Mouse (Mus musculus): ENCODE data around the gene Zdhhc5. TPM values are rescaled to one million over a fixed set of nuclear protein-coding genes. Genes with fewer than 3 reads are reported as not detected.

Zdhhc5 gene
- polyA plus RNA-seq, 1 experiment from 2014 or later = 29.7 TPM

DNA sequence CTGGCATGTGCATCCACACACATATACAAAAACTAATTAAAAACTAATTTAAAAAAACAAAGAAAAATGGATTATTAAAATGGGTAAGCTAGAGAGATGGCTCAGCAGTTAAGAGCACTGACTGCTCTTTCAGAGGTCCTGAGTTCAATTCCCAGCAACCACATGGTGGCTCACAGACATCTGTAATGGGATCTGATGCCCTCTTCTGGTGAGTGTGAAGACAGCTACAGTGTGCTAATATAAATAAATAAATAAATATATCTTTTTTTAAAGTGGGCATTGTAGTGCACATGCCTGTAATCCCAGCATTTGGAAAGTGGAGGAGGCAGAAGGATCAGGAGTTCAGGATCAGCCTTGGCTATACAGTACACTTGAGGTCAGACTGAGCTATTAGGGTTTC lies 61.6 kb downstream of the Zdhhc5 start:
- H3K9me3 ChIP-seq (ENCODE audit: control insufficient read depth, low read length) = no peaks in the 10 kb centered on the region
- H3K36me3 ChIP-seq (ENCODE audit: control insufficient read depth, insufficient read depth, low read length) = no peaks in the 10 kb centered on the region
- H3K4me3 ChIP-seq (ENCODE audit: low read depth, low read length) = no peak overlapping the region
- H3K4me1 ChIP-seq (replicated peaks; ENCODE audit: control insufficient read depth, insufficient read depth) = no peaks in the 10 kb centered on the region
- ATAC-seq (ENCODE audit: low FRiP score, low TSS enrichment) = no peak
- no peaks in the 10 kb centered on the region for H3K27me3 ChIP-seq (ENCODE audit: control insufficient read depth, insufficient read depth, low read length)
- no peak overlapping the region for H3K9ac ChIP-seq (ENCODE audit: low read length)
- TF ChIP-seq EP300 (optimal IDR thresholded peaks at IDR 0.05) = no peak
- peak; percentile 60 for TF ChIP-seq CTCF (IDR thresholded peaks at IDR 0.05; ENCODE audit: low read depth)
- DNase-seq (ENCODE audit: low spot score) = no peak
- no peak overlapping the region for H3K4me2 ChIP-seq (replicated peaks; ENCODE audit: low read depth)
- H3K27ac ChIP-seq (replicated peaks) = no peak overlapping the region

DNA sequence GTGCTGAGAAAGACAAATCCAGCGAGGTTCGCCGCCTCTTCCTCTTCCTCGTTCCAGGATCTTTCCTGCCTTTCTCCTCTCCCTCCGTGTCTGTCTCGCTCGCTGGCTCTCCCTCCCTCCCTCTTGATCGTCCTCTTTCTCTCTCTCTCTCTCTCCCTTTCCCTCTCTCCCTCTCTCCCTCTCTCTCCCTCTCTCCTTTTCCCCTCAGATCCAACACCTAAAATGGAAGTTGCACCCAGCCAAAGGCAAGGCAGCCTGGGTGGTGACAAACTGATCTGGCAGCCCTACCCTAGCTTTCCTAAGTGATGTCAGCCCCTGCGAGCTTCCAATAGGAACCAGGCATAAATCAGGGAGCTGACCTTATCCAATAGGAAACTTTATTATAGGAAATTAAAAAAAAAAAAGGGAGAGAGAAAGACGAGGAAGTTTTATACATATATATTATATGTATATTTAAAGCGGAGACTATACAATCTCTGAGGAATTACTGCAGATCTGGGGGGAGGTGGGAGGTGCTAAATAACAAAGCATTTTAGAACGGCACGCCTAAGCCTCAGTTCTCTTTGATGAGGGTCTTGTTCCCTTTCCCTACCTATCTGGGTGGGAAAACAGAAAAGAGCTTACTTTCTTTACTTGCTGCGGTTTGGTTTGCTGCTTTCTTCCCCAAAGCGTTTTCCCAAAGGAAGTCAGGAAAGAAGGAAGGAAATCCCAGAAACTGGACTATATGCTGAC lies 64.3 kb downstream of the Zdhhc5 start, which contains the start of gene Ctnnd1:
Gene Ctnnd1, minus strand, starts transcription at position 302 of the 732 bp plus-strand sequence.
- Histone ChIP-seq H3K9ac (ENCODE audit: low read length) (peak within 1 kb of the TSS; percentile 86), H3K27me3 (ENCODE audit: control insufficient read depth, insufficient read depth, low read length) (no peaks in the 10 kb centered on the region), H3K4me2 (replicated peaks; ENCODE audit: low read depth) (peak within 1 kb of the TSS; percentile 49), H3K36me3 (ENCODE audit: control insufficient read depth, insufficient read depth, low read length) (no peaks in the 10 kb centered on the region), H3K4me3 (ENCODE audit: low read depth, low read length) (peak within 1 kb of the TSS; percentile 71), H3K9me3 (ENCODE audit: control insufficient read depth, low read length) (no peaks in the 10 kb centered on the region), H3K4me1 (replicated peaks; ENCODE audit: control insufficient read depth, insufficient read depth) (no peaks in the 10 kb centered on the region), H3K27ac (replicated peaks) (peak within 1 kb of the TSS; percentile 98)
- TF ChIP-seq CTCF (IDR thresholded peaks at IDR 0.05; ENCODE audit: low read depth) (no peak), EP300 (optimal IDR thresholded peaks at IDR 0.05) (no peak)
- under 1% methylated on average over 15 of the region's 15 CpGs for WGBS
- DNase-seq (ENCODE audit: low spot score) = peak; percentile 86
- peak; percentile 99 for ATAC-seq (ENCODE audit: low FRiP score, low TSS enrichment)

DNA sequence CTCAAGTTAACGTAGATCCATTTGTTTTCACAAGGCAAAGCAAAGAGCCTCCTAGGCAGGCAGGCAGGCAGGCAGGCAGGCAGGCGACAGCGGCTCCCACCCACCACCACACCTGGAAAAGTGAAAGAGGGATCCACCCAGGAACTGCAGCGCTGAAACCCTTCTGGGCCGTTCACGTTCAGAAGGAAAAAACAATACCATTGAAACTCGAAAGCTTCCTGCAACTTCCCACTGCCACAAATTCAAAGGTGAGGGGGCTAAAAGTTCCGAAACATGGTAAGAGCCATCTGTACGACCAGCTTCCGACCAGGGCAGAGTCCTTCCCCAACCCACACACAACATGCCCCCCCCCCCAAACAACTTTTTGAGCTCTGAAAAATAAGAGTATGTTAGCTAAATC lies 65.3 kb downstream of the Zdhhc5 start:
- Histone ChIP-seq H3K4me3 (ENCODE audit: low read depth, low read length) (peak overlapping the region; percentile 71), H3K9ac (ENCODE audit: low read length) (peak overlapping the region; percentile 86), H3K27me3 (ENCODE audit: control insufficient read depth, insufficient read depth, low read length) (no peaks in the 10 kb centered on the region), H3K9me3 (ENCODE audit: control insufficient read depth, low read length) (no peaks in the 10 kb centered on the region), H3K4me2 (replicated peaks; ENCODE audit: low read depth) (peak overlapping the region; percentile 49), H3K27ac (replicated peaks) (peak overlapping the region; percentile 98), H3K4me1 (replicated peaks; ENCODE audit: control insufficient read depth, insufficient read depth) (no peaks in the 10 kb centered on the region), H3K36me3 (ENCODE audit: control insufficient read depth, insufficient read depth, low read length) (no peaks in the 10 kb centered on the region)
- peak; percentile 61; the same call in 1 of the 2 replicates for ATAC-seq (ENCODE audit: low FRiP score, low TSS enrichment)
- TF ChIP-seq CTCF (IDR thresholded peaks at IDR 0.05; ENCODE audit: low read depth) (no peak), EP300 (optimal IDR thresholded peaks at IDR 0.05) (no peak)
- DNase-seq (ENCODE audit: low spot score) = peak; percentile 73
- WGBS = 0% methylated on average over 10 of the region's 10 CpGs

DNA sequence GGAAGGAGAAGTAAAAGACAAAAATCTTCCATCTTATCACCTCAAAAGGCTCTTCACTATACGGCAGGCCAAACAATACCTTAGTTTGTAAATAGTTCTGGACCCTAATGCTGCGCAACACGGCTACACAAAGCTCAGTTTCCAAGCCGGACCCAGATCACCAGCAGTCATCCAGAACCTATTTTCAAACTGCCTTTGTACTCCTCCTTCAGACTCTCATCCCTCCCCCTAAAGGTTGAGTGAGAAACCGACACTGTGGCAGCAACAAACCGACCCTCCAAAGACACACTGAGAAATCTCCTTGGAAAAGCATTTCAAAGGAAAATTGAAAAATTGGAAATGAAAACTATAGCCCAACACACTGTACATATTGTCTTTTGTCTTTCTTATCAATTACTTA lies 66.6 kb downstream of the Zdhhc5 start:
- ATAC-seq (ENCODE audit: low FRiP score, low TSS enrichment) = no peak
- no peak for TF ChIP-seq EP300 (optimal IDR thresholded peaks at IDR 0.05)
- TF ChIP-seq CTCF (IDR thresholded peaks at IDR 0.05; ENCODE audit: low read depth) = peak; percentile 50
- H3K36me3 ChIP-seq (ENCODE audit: control insufficient read depth, insufficient read depth, low read length) = no peaks in the 10 kb centered on the region
- H3K9me3 ChIP-seq (ENCODE audit: control insufficient read depth, low read length) = no peaks in the 10 kb centered on the region
- H3K27ac ChIP-seq (replicated peaks) = no peak overlapping the region
- H3K9ac ChIP-seq (ENCODE audit: low read length) = peak overlapping the region; percentile 53
- H3K27me3 ChIP-seq (ENCODE audit: control insufficient read depth, insufficient read depth, low read length) = no peaks in the 10 kb centered on the region
- H3K4me3 ChIP-seq (ENCODE audit: low read depth, low read length) = peak overlapping the region; percentile 71
- no peak for DNase-seq (ENCODE audit: low spot score)
- H3K4me1 ChIP-seq (replicated peaks; ENCODE audit: control insufficient read depth, insufficient read depth) = no peaks in the 10 kb centered on the region
- 15% methylated on average over 6 of the region's 6 CpGs for WGBS
- peak overlapping the region; percentile 49 for H3K4me2 ChIP-seq (replicated peaks; ENCODE audit: low read depth)

DNA sequence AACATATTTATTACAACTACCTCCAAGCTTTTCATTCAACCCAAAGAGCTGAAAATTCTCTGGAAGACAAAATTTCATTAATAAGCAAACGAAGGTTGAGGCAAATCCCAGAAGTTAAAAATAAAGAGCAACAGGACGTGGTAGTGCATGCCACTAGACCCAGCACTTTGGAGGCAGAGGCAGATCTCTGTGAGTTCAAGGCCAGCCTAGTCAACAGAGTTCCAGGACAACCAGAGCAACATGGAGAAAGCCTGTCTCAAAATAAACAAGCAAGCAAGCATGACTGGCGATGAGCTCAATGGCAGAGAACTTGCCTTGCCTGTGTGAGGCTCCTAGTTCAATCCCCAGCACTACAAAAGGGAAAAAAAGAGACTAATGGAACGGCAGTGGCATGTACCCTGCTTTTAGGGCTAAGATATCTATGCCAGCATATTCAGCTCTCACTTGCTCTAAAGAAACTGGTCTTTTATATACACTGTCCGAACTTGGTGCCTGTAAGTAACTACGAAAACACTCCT lies 67.9 kb downstream of the Zdhhc5 start:
- H3K4me1 ChIP-seq (replicated peaks; ENCODE audit: control insufficient read depth, insufficient read depth) = no peaks in the 10 kb centered on the region; the same call in 1 of the 2 replicates

GRCm38 (mm10) chr2:84646138-84646537 lies 68.8 kb downstream of the Zdhhc5 start:
- 28% methylated on average over 1 of the region's 1 CpGs for WGBS
- Histone ChIP-seq H3K4me1 (replicated peaks; ENCODE audit: control insufficient read depth, insufficient read depth) (peaks cover 1% of the 10 kb centered on the region; the same call in 1 of the 2 replicates), H3K4me2 (replicated peaks; ENCODE audit: low read depth) (no peak overlapping the region), H3K27me3 (ENCODE audit: control insufficient read depth, insufficient read depth, low read length) (no peaks in the 10 kb centered on the region), H3K4me3 (ENCODE audit: low read depth, low read length) (no peak overlapping the region), H3K9ac (ENCODE audit: low read length) (no peak overlapping the region), H3K36me3 (ENCODE audit: control insufficient read depth, insufficient read depth, low read length) (no peaks in the 10 kb centered on the region), H3K9me3 (ENCODE audit: control insufficient read depth, low read length) (no peaks in the 10 kb centered on the region), H3K27ac (replicated peaks) (no peak overlapping the region)
- no peak for ATAC-seq (ENCODE audit: low FRiP score, low TSS enrichment)
- DNase-seq (ENCODE audit: low spot score) = no peak
- TF ChIP-seq EP300 (optimal IDR thresholded peaks at IDR 0.05) = no peak
- no peak for TF ChIP-seq CTCF (IDR thresholded peaks at IDR 0.05; ENCODE audit: low read depth)

More for the DNA sequence above, 67.9 kb downstream of the Zdhhc5 start:
- Histone ChIP-seq H3K9me3 (ENCODE audit: control insufficient read depth, low read length) (no peaks in the 10 kb centered on the region), H3K9ac (ENCODE audit: low read length) (0 out of 2 replicates have a peak overlapping the region, but pooled peaks have one; percentile 13), H3K27ac (replicated peaks) (no peak overlapping the region; the same call in 1 of the 2 replicates), H3K36me3 (ENCODE audit: control insufficient read depth, insufficient read depth, low read length) (no peaks in the 10 kb centered on the region), H3K4me2 (replicated peaks; ENCODE audit: low read depth) (peak overlapping the region; percentile 49), H3K4me3 (ENCODE audit: low read depth, low read length) (peak overlapping the region; percentile 71), H3K27me3 (ENCODE audit: control insufficient read depth, insufficient read depth, low read length) (no peaks in the 10 kb centered on the region)
- TF ChIP-seq CTCF (IDR thresholded peaks at IDR 0.05; ENCODE audit: low read depth) (no peak), EP300 (optimal IDR thresholded peaks at IDR 0.05) (no peak)
- ATAC-seq (ENCODE audit: low FRiP score, low TSS enrichment) = no peak
- no peak for DNase-seq (ENCODE audit: low spot score)
- WGBS = 72% methylated on average over 6 of the region's 6 CpGs

All from stomach, postnatal 0 days (tissue).